Mouse (Mus musculus) kidney, embryonic 15.5 days (tissue): ENCODE data around the gene Lama1. TPM values are rescaled to one million over a fixed set of nuclear protein-coding genes. Genes with fewer than 3 reads are reported as not detected.
"Not testable (repeated sequence)": the region's sequence is repeated elsewhere in the genome, so short reads cannot be mapped to it uniquely, and the experiment has no call there.

Experiments used
- ATAC-seq: fragments of 200-750 bp; cut with Nextera tagmentation; replicated peaks from 2 replicates; pipeline ENCODE4 v1.8.0; 2017; ENCODE audit warnings: moderate TSS enrichment; ENCODE audit not compliant: low FRiP score
- H3K27ac ChIP-seq: fragments of 300-500 bp; sonication (generic); 2 replicates; pipeline ENCODE4 v1.5.1; 2015; ENCODE audit warnings: mild to moderate bottlenecking, inconsistent platforms
- H3K27me3 ChIP-seq: fragments of 300-500 bp; sonication (generic); 2 replicates; pipeline ENCODE4 v1.6.1; 2015; ENCODE audit warnings: inconsistent platforms
- H3K36me3 ChIP-seq: fragments of 300-500 bp; sonication (generic); 2 replicates; pipeline ENCODE4 v1.6.1; 2015; ENCODE audit warnings: inconsistent platforms
- H3K4me1 ChIP-seq: fragments of 300-500 bp; sonication (generic); 2 replicates; pipeline ENCODE4 v1.6.1; 2015; ENCODE audit warnings: inconsistent platforms
- H3K4me2 ChIP-seq: fragments of 300-500 bp; sonication (generic); 2 replicates; pipeline ENCODE4 v1.6.1; 2015; ENCODE audit warnings: moderate library complexity, mild to moderate bottlenecking, inconsistent platforms
- H3K4me3 ChIP-seq: fragments of 300-500 bp; sonication (generic); replicated peaks from 2 replicates; pipeline ENCODE4 v1.5.1; 2015; ENCODE audit warnings: mild to moderate bottlenecking, inconsistent platforms
- H3K9ac ChIP-seq: fragments of 300-500 bp; sonication (generic); 2 replicates; pipeline ENCODE4 v1.6.1; 2015; ENCODE audit warnings: mild to moderate bottlenecking, inconsistent platforms
- H3K9me3 ChIP-seq: fragments of 300-500 bp; sonication (generic); replicated peaks from 2 replicates; pipeline ENCODE4 v1.6.1; 2016; ENCODE audit warnings: inconsistent platforms
- WGBS: fragments of 180-500 bp; shearing (Covaris S2); methylation state at CpG from one replicate; pipeline ENCODE4 v1.1.7; 2015; ENCODE audit warnings: mixed read lengths; 5-methylcytosine and 5-hydroxymethylcytosine counted together
- polyA plus RNA-seq: library from polyadenylated mRNA; unstranded; fragments of >200 nt; fragmentation: Nextera tagmentation; extraction: Ambion mirVana; gene quantifications from 2 replicates; pipeline ENCODE4 v1.2.1, GENCODE M21; 2015

Gene Lama1
- polyA plus RNA-seq, 1 experiment from 2014 or later = 42.1 TPM

- ATAC-seq = peak; percentile 90
- WGBS = 59% methylated on average over 4 of the region's 4 CpGs
Observed at GRCm38 (mm10) chr17:67779812-67780211, 82.8 kb downstream of the Lama1 start.

GRCm38 (mm10) chr17:67791091-67791490 is 94.0 kb downstream of the Lama1 start:
- Histone ChIP-seq H3K4me1 (no peaks in the 10 kb centered on the region), H3K4me2 (no peak overlapping the region), H3K9ac (no peak overlapping the region), H3K9me3 (no peaks in the 10 kb centered on the region), H3K36me3 (peaks cover 64% of the 10 kb centered on the region), H3K27me3 (no peaks in the 10 kb centered on the region), H3K4me3 (no peak overlapping the region), H3K27ac (no peak overlapping the region)
- WGBS = 96% methylated on average over 10 of the region's 10 CpGs
- no peak for ATAC-seq

More at GRCm38 (mm10) chr17:67779812-67780211, 82.8 kb downstream of the Lama1 start:
- H3K27ac ChIP-seq = no peak overlapping the region
- no peak overlapping the region for H3K9ac ChIP-seq
- no peak overlapping the region for H3K4me2 ChIP-seq
- no peaks in the 10 kb centered on the region for H3K27me3 ChIP-seq
- peaks cover 56% of the 10 kb centered on the region for H3K36me3 ChIP-seq
- H3K9me3 ChIP-seq = no peaks in the 10 kb centered on the region
- H3K4me1 ChIP-seq = 0 out of 2 replicates have a peak, but pooled peaks cover 3% of the 10 kb centered on the region
- no peak overlapping the region for H3K4me3 ChIP-seq

GRCm38 (mm10) chr17:67809171-67809570 is 112.1 kb downstream of the Lama1 start:
- WGBS = 92% methylated on average over 16 of the region's 16 CpGs

GRCm38 (mm10) chr17:67813666-67814065 is 116.6 kb downstream of the Lama1 start:
- WGBS = 88% methylated on average over 6 of the region's 6 CpGs
- no peaks in the 10 kb centered on the region for H3K4me1 ChIP-seq
- H3K9ac ChIP-seq = no peak overlapping the region
- H3K4me3 ChIP-seq = no peak overlapping the region
- no peak overlapping the region for H3K27ac ChIP-seq
- no peaks in the 10 kb centered on the region for H3K27me3 ChIP-seq
- no peaks in the 10 kb centered on the region for H3K9me3 ChIP-seq
- H3K36me3 ChIP-seq = peaks cover 98% of the 10 kb centered on the region
- no peak for ATAC-seq
- H3K4me2 ChIP-seq = no peak overlapping the region

More at GRCm38 (mm10) chr17:67809171-67809570, 112.1 kb downstream of the Lama1 start:
- H3K36me3 ChIP-seq = peaks cover 85% of the 10 kb centered on the region
- H3K9me3 ChIP-seq = no peaks in the 10 kb centered on the region
- no peak overlapping the region for H3K4me3 ChIP-seq
- no peak overlapping the region for H3K4me2 ChIP-seq
- H3K4me1 ChIP-seq = no peaks in the 10 kb centered on the region
- H3K27me3 ChIP-seq = no peaks in the 10 kb centered on the region
- no peak for ATAC-seq
- H3K27ac ChIP-seq = no peak overlapping the region
- no peak overlapping the region for H3K9ac ChIP-seq

GRCm38 (mm10) chr17:67815720-67816119 is 118.7 kb downstream of the Lama1 start:
- Histone ChIP-seq H3K4me3 (no peak overlapping the region), H3K36me3 (peaks cover 89% of the 10 kb centered on the region), H3K27me3 (no peaks in the 10 kb centered on the region), H3K9me3 (no peaks in the 10 kb centered on the region), H3K9ac (no peak overlapping the region), H3K4me2 (no peak overlapping the region), H3K27ac (no peak overlapping the region), H3K4me1 (no peaks in the 10 kb centered on the region)
- no peak for ATAC-seq
- 95% methylated on average over 11 of the region's 11 CpGs for WGBS

GRCm38 (mm10) chr17:67816916-67817315 is 119.9 kb downstream of the Lama1 start:
- WGBS = 91% methylated on average over 10 of the region's 10 CpGs

GRCm38 (mm10) chr17:67827431-67827830 is 130.4 kb downstream of the Lama1 start:
- H3K4me2 ChIP-seq = no peak overlapping the region
- peaks cover 12% of the 10 kb centered on the region for H3K36me3 ChIP-seq
- no peak overlapping the region for H3K4me3 ChIP-seq
- H3K9me3 ChIP-seq = peaks cover 4% of the 10 kb centered on the region
- no peak overlapping the region for H3K9ac ChIP-seq
- H3K4me1 ChIP-seq = no peaks in the 10 kb centered on the region
- 93% methylated on average over 3 of the region's 3 CpGs for WGBS
- no peaks in the 10 kb centered on the region for H3K27me3 ChIP-seq
- ATAC-seq = no peak
- H3K27ac ChIP-seq = no peak overlapping the region

More at GRCm38 (mm10) chr17:67816916-67817315, 119.9 kb downstream of the Lama1 start:
- no peak for ATAC-seq
- Histone ChIP-seq H3K9ac (no peak overlapping the region), H3K9me3 (no peaks in the 10 kb centered on the region), H3K27ac (no peak overlapping the region), H3K4me1 (no peaks in the 10 kb centered on the region), H3K4me3 (no peak overlapping the region), H3K4me2 (no peak overlapping the region), H3K27me3 (no peaks in the 10 kb centered on the region), H3K36me3 (peaks cover 89% of the 10 kb centered on the region)

GRCm38 (mm10) chr17:67836146-67836895 is 139.3 kb downstream of the Lama1 start:
- Histone ChIP-seq H3K9ac (no peak overlapping the region), H3K9me3 (no peaks in the 10 kb centered on the region), H3K4me1 (no peaks in the 10 kb centered on the region), H3K36me3 (no peaks in the 10 kb centered on the region), H3K4me3 (no peak overlapping the region), H3K27ac (no peak overlapping the region), H3K27me3 (no peaks in the 10 kb centered on the region), H3K4me2 (no peak overlapping the region)
- WGBS = 96% methylated on average over 20 of the region's 20 CpGs
- ATAC-seq = no peak

GRCm38 (mm10) chr17:67837351-67838090 is 140.5 kb downstream of the Lama1 start:
- no peak overlapping the region for H3K27ac ChIP-seq
- peak; percentile 43 for ATAC-seq
- no peak overlapping the region for H3K4me2 ChIP-seq
- 63% methylated on average over 17 of the region's 17 CpGs for WGBS
- H3K36me3 ChIP-seq = no peaks in the 10 kb centered on the region
- H3K4me3 ChIP-seq = no peak overlapping the region
- no peaks in the 10 kb centered on the region for H3K9me3 ChIP-seq
- H3K4me1 ChIP-seq = no peaks in the 10 kb centered on the region
- no peak overlapping the region for H3K9ac ChIP-seq
- no peaks in the 10 kb centered on the region for H3K27me3 ChIP-seq

GRCm38 (mm10) chr17:67838948-67839347 is 141.9 kb downstream of the Lama1 start:
- ATAC-seq = no peak
- WGBS = 90% methylated on average over 13 of the region's 13 CpGs
- H3K4me1 ChIP-seq = no peaks in the 10 kb centered on the region

GRCm38 (mm10) chr17:67841494-67841893 is 144.4 kb downstream of the Lama1 start:
- not testable (repeated sequence) for H3K4me2 ChIP-seq
- 94% methylated on average over 2 of the region's 2 CpGs for WGBS
- H3K36me3 ChIP-seq = peaks cover 21% of the 10 kb centered on the region

More at GRCm38 (mm10) chr17:67838948-67839347, 141.9 kb downstream of the Lama1 start:
- Histone ChIP-seq H3K4me3 (no peak overlapping the region), H3K27ac (no peak overlapping the region), H3K9ac (no peak overlapping the region), H3K9me3 (no peaks in the 10 kb centered on the region), H3K27me3 (no peaks in the 10 kb centered on the region), H3K4me2 (no peak overlapping the region), H3K36me3 (peaks cover 9% of the 10 kb centered on the region)

GRCm38 (mm10) chr17:67861080-67861630 is 164.1 kb downstream of the Lama1 start:
- H3K4me2 ChIP-seq = no peak overlapping the region
- ATAC-seq = no peak
- no peak overlapping the region for H3K9ac ChIP-seq
- no peaks in the 10 kb centered on the region for H3K9me3 ChIP-seq
- 87% methylated on average over 10 of the region's 10 CpGs for WGBS
- no peak overlapping the region for H3K4me3 ChIP-seq
- H3K4me1 ChIP-seq = peaks cover 4% of the 10 kb centered on the region
- no peak overlapping the region for H3K27ac ChIP-seq
- peaks cover 61% of the 10 kb centered on the region for H3K36me3 ChIP-seq
- no peaks in the 10 kb centered on the region for H3K27me3 ChIP-seq

More at GRCm38 (mm10) chr17:67841494-67841893, 144.4 kb downstream of the Lama1 start:
- H3K27ac ChIP-seq, H3K4me1 ChIP-seq, H3K9ac ChIP-seq, ATAC-seq, H3K4me3 ChIP-seq, H3K27me3 ChIP-seq, H3K9me3 ChIP-seq: not testable (repeated sequence)
